In genomic region chr11:112588088-112588487, GRCm38 (mm10) we compare ENCODE assay signal across 32 mouse cellular contexts.
DNase-seq lines count a peak whose midpoint lies in the region; ATAC-seq and TF ChIP-seq lines count a peak whose summit lies in the region.
"Had no signal": no experiment of that assay in that cellular context is flagged by ENCODE, and none has a peak within 500 bp of the region (broad histone marks: within the 10 kb centered on the region; RNA-seq: fewer than 3 reads in every experiment).

No protein-coding gene starts in this region.

- no peak overlapping the region for H3K27ac ChIP-seq in hindbrain, postnatal 0 days
- H3K27ac ChIP-seq in hindbrain, embryonic 13.5 days: no peak overlapping the region
- 0 out of 2 replicates have a peak overlapping the region, but pooled peaks have one; percentile 1 for H3K27ac ChIP-seq in lung, embryonic 15.5 days
- H3K27ac ChIP-seq: forebrain, embryonic 10.5 days; hindbrain, embryonic 14.5 days; kidney, postnatal 0 days; left cerebral cortex, adult 2 months; macrophage; midbrain, embryonic 10.5 days; neural tube, embryonic 15.5 days had no signal

- no peaks in the 10 kb centered on the region for H3K9me3 ChIP-seq in hindbrain, postnatal 0 days (ENCODE audit: low read length)
- no peaks in the 10 kb centered on the region for H3K9me3 ChIP-seq in hindbrain, embryonic 13.5 days
- H3K9me3 ChIP-seq in lung, embryonic 15.5 days: no peaks in the 10 kb centered on the region
- H3K9me3 ChIP-seq: neural tube, embryonic 15.5 days had no signal

- no peak for TF ChIP-seq CTCF in hindbrain, postnatal 0 days (IDR thresholded peaks at IDR 0.05; ENCODE audit: low read depth)
- TF ChIP-seq CTCF in brain, embryonic 14.5 days (IDR thresholded peaks at IDR 0.05; ENCODE audit: borderline replicate concordance, extremely low read depth, insufficient read depth, insufficient read length): no peak

- peak; percentile 3 for DNase-seq in hindbrain, postnatal 0 days (ENCODE audit: low spot score)
- DNase-seq in lung, postnatal 36 days: no peak
- DNase-seq in brain, embryonic 14.5 days (ENCODE audit: low read depth): peak; percentile 23
- DNase-seq in frontal cortex, postnatal 10 days (ENCODE audit: low spot score in 2 of 2): no peak
- DNase-seq in adrenal gland, adult 8-10 months: no peak
- DNase-seq: adrenal gland, postnatal 10 days; cerebellum, adult 8-10 months; cerebellum, postnatal 36 days; gastrocnemius, postnatal 25 days; layer of hippocampus, adult 9-11 months; liver, postnatal 0 days; right cerebral cortex, adult 18-20 months; right cerebral cortex, postnatal 4 days; thymus, adult 2 months; thymus, postnatal 4 days had no signal

- no peak overlapping the region for H3K4me2 ChIP-seq in hindbrain, postnatal 0 days (ENCODE audit: low read depth, low read length)
- H3K4me2 ChIP-seq in hindbrain, embryonic 13.5 days: no peak overlapping the region
- no peak overlapping the region; the same call in 1 of the 2 replicates for H3K4me2 ChIP-seq in lung, embryonic 15.5 days
- H3K4me2 ChIP-seq: hindbrain, embryonic 14.5 days; liver, embryonic 11.5 days; neural tube, embryonic 15.5 days had no signal

- no peak overlapping the region for H3K4me3 ChIP-seq in hindbrain, postnatal 0 days (ENCODE audit: low read length)
- no peak overlapping the region for H3K4me3 ChIP-seq in hindbrain, embryonic 13.5 days
- no peak overlapping the region for H3K4me3 ChIP-seq in lung, embryonic 15.5 days
- H3K4me3 ChIP-seq: forebrain, embryonic 10.5 days; left cerebral cortex, adult 2 months; midbrain, embryonic 10.5 days; myocyte; neural tube, embryonic 15.5 days had no signal

- H3K9ac ChIP-seq in hindbrain, postnatal 0 days (replicated peaks; ENCODE audit: low read length): no peak overlapping the region
- no peak overlapping the region for H3K9ac ChIP-seq in hindbrain, embryonic 13.5 days
- no peak overlapping the region for H3K9ac ChIP-seq in lung, embryonic 15.5 days
- H3K9ac ChIP-seq: hindbrain, embryonic 14.5 days; liver, postnatal 0 days; neural tube, embryonic 15.5 days had no signal

- H3K27me3 ChIP-seq in hindbrain, postnatal 0 days (ENCODE audit: insufficient read depth, low read length): no peaks in the 10 kb centered on the region
- H3K27me3 ChIP-seq in hindbrain, embryonic 13.5 days: no peaks in the 10 kb centered on the region
- H3K27me3 ChIP-seq in lung, embryonic 15.5 days: no peaks in the 10 kb centered on the region
- H3K27me3 ChIP-seq: neural tube, embryonic 15.5 days; Patski had no signal

- 70% methylated on average over 11 of the region's 11 CpGs for WGBS in hindbrain, postnatal 0 days
- 78% methylated on average over 11 of the region's 11 CpGs for WGBS in hindbrain, embryonic 13.5 days
- 53% methylated on average over 11 of the region's 11 CpGs for WGBS in lung, embryonic 15.5 days

- H3K4me1 ChIP-seq in hindbrain, postnatal 0 days (ENCODE audit: insufficient read depth, low read length): no peaks in the 10 kb centered on the region
- peaks cover 8% of the 10 kb centered on the region for H3K4me1 ChIP-seq in hindbrain, embryonic 13.5 days (replicated peaks)
- H3K4me1 ChIP-seq in lung, embryonic 15.5 days: no peaks in the 10 kb centered on the region

- TF ChIP-seq POLR2A in brain, embryonic 14.5 days (IDR thresholded peaks at IDR 0.05; ENCODE audit: borderline replicate concordance, extremely low read depth, insufficient read depth, insufficient read length, poor library complexity, severe bottlenecking): no peak

- ATAC-seq in hindbrain, postnatal 0 days: no peak
- ATAC-seq in hindbrain, embryonic 13.5 days (ENCODE audit: low FRiP score): no peak
- 0 out of 2 replicates have a peak, but pooled peaks have one; percentile 14 for ATAC-seq in lung, embryonic 15.5 days (ENCODE audit: borderline replicate concordance, extremely low read depth, low FRiP score, low TSS enrichment)
- ATAC-seq: activated CD4-positive, CD25-positive, alpha-beta regulatory T cell, adult 4 months; CD4-positive, CD25-positive, alpha-beta regulatory T cell, adult 4 months; forebrain, embryonic 16.5 days; liver, postnatal 0 days; midbrain, embryonic 16.5 days; Patski had no signal

- H3K36me3 ChIP-seq in hindbrain, postnatal 0 days (ENCODE audit: insufficient read depth, low read length): no peaks in the 10 kb centered on the region
- H3K36me3 ChIP-seq in hindbrain, embryonic 13.5 days: no peaks in the 10 kb centered on the region
- H3K36me3 ChIP-seq in lung, embryonic 15.5 days: no peaks in the 10 kb centered on the region
- H3K36me3 ChIP-seq: forebrain, embryonic 10.5 days; G1E; neural tube, embryonic 15.5 days had no signal

Comparison
In these comparisons a context has a peak if more than half of its experiments do, and no peak if none do; other contexts are left out.
1. DNase-seq: peak in hindbrain, postnatal 0 days (single experiment) and brain, embryonic 14.5 days (single experiment); none in lung, postnatal 36 days (single experiment), frontal cortex, postnatal 10 days (0 of 2) and adrenal gland, adult 8-10 months (single experiment).